Mouse (Mus musculus) stomach, postnatal 0 days (tissue): Measurements from ENCODE around the gene Abtb2.

Experiments
- CTCF ChIP-seq: IDR thresholded peaks from 2 replicates; pipeline ENCODE4 v1.5.1; 2016; ENCODE audit warnings: antibody characterized with exemption, low read depth, mild to moderate bottlenecking, moderate library complexity
- EP300 ChIP-seq: optimal IDR thresholded peaks from 2 replicates; pipeline ENCODE3; 2016; ENCODE audit warnings: antibody characterized with exemption

DNA sequence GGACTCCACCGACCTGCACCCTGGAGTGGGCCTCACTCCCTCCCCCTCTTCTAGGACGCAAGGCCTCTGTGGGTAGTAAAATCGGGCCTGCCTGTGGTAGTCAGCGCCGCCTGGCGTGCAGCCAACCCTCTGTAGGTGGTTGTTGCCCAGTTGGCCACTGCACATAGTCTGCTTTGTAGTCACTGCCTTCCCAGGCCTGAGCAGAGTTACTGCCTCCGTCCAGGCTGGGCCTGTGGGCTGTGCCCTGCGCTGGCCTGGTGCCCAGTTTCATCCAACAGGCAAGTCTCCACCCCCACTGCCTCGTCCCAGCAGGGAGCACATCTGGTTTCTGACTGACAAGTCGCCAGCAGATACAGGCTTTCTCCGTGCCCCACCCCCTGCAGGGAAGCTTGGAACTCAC lies 140.1 kb downstream of the Abtb2 start:
- TF ChIP-seq CTCF (no peak), EP300 (no peak)
